Mouse (Mus musculus) CH12.LX (cell line): ENCODE data around the gene Lsm3. TPM values are rescaled to one million over a fixed set of nuclear protein-coding genes. Genes with fewer than 3 reads are reported as not detected.

Source experiments
- DNase-seq: peaks from one replicate; pipeline ENCODE4 v3.0.0-alpha.2; 2013; ENCODE audit errors: extremely low read depth
- H3K27ac ChIP-seq: 2 replicates; pipeline ENCODE4 v1.5.1; 2012; ENCODE audit warnings: low read depth, mild to moderate bottlenecking, control low read depth, moderate library complexity; ENCODE audit not compliant: insufficient read depth
- H3K27me3 ChIP-seq: replicated peaks from 2 replicates; pipeline ENCODE3; 2012; ENCODE audit warnings: inconsistent platforms
- H3K36me3 ChIP-seq, 2 experiments: replicated peaks in 1 of 2; 2 replicates each; pipeline versions ENCODE3 to v1.6.1; 2012; ENCODE audit warnings: inconsistent platforms in 1 of 2, low read length in 1 of 2, mild to moderate bottlenecking in 1 of 2, mixed read lengths in 1 of 2, moderate library complexity in 1 of 2; ENCODE audit not compliant: control insufficient read depth in 1 of 2, insufficient read depth in 1 of 2
- H3K4me1 ChIP-seq, 2 experiments: 2 replicates each; pipeline ENCODE4 v1.6.1; 2012; ENCODE audit warnings: inconsistent platforms in 1 of 2, moderate library complexity in 1 of 2; ENCODE audit not compliant: insufficient read depth in 2 of 2, control insufficient read depth in 1 of 2
- H3K4me2 ChIP-seq: 2 replicates; pipeline ENCODE4 v1.6.1; 2012; ENCODE audit warnings: low read depth, mild to moderate bottlenecking, control low read depth; ENCODE audit not compliant: poor library complexity, insufficient read depth, severe bottlenecking
- H3K4me3 ChIP-seq, 3 experiments: fragments of 150-350 bp in 1 of 3; sonication (generic) in 1 of 3; replicated peaks in 1 of 3; 2 replicates each; pipeline versions ENCODE3 to v1.5.1; 2011 to 2012; ENCODE audit warnings: low read depth in 2 of 3, low read length in 2 of 3, mild to moderate bottlenecking in 2 of 3, moderate library complexity in 2 of 3, control low read depth in 1 of 3, improper control_type of control experiment in 1 of 3, inconsistent platforms in 1 of 3, mixed read lengths in 1 of 3; ENCODE audit not compliant: poor library complexity in 1 of 3
- H3K79me2 ChIP-seq: replicated peaks from 2 replicates; pipeline ENCODE4 v1.6.1; 2012; ENCODE audit warnings: mild to moderate bottlenecking, moderate library complexity; ENCODE audit not compliant: control insufficient read depth, poor library complexity, insufficient read depth, severe bottlenecking; ENCODE audit errors: extremely low read depth
- H3K9ac ChIP-seq: 2 replicates; pipeline ENCODE4 v1.6.1; 2012; ENCODE audit warnings: low read depth, mild to moderate bottlenecking, control low read depth, moderate library complexity; ENCODE audit not compliant: insufficient read depth
- H3K9me3 ChIP-seq: replicated peaks from 2 replicates; pipeline ENCODE3; 2012; ENCODE audit warnings: low read length, inconsistent platforms, mixed read lengths
- CHD2 ChIP-seq: IDR thresholded peaks from 2 replicates; pipeline ENCODE4 v1.6.1; 2011; ENCODE audit warnings: low read length, improper control_type of control experiment
- CTCF ChIP-seq, 2 experiments: IDR thresholded peaks in 1 of 2; conservative IDR thresholded peaks in 1 of 2; 2 replicates each; pipeline ENCODE4 v1.5.1; 2011 to 2012; ENCODE audit warnings: low read depth in 2 of 2, low read length in 2 of 2, improper control_type of control experiment in 1 of 2, inconsistent platforms in 1 of 2, mild to moderate bottlenecking in 1 of 2, moderate library complexity in 1 of 2
- EP300 ChIP-seq: IDR thresholded peaks from 2 replicates; pipeline ENCODE4 v1.6.1; 2011; ENCODE audit warnings: low read length, improper control_type of control experiment
- HCFC1 ChIP-seq: IDR thresholded peaks from 2 replicates; pipeline ENCODE4 v1.6.1; 2012; ENCODE audit warnings: low read depth, mild to moderate bottlenecking, inconsistent platforms, low read length, improper control_type of control experiment
- IRF4 ChIP-seq: IDR thresholded peaks from 2 replicates; pipeline ENCODE4 v1.6.1; 2014; ENCODE audit warnings: low read depth, mild to moderate bottlenecking, inconsistent platforms, low read length, improper control_type of control experiment
- JUND ChIP-seq: conservative IDR thresholded peaks from 2 replicates; pipeline ENCODE4 v1.6.1; 2011; ENCODE audit warnings: low read depth, low read length, improper control_type of control experiment
- KAT2A ChIP-seq: IDR thresholded peaks from 2 replicates; pipeline ENCODE4 v1.6.1; 2012; ENCODE audit warnings: low read length, improper control_type of control experiment, inconsistent platforms; ENCODE audit not compliant: insufficient replicate concordance
- MAFK ChIP-seq: IDR thresholded peaks from 2 replicates; pipeline ENCODE4 v1.6.1; 2011; ENCODE audit warnings: low read length, improper control_type of control experiment; ENCODE audit not compliant: insufficient replicate concordance
- MAZ ChIP-seq: IDR thresholded peaks from 2 replicates; pipeline ENCODE4 v1.6.1; 2012; ENCODE audit warnings: low read depth, mild to moderate bottlenecking, inconsistent platforms, low read length, improper control_type of control experiment, moderate library complexity
- MXI1 ChIP-seq: IDR thresholded peaks from 2 replicates; pipeline ENCODE4 v1.6.1; 2011; ENCODE audit warnings: mild to moderate bottlenecking, low read depth, low read length, improper control_type of control experiment
- MYC ChIP-seq: IDR thresholded peaks from 2 replicates; pipeline ENCODE4 v1.6.1; 2011; ENCODE audit warnings: low read depth, mild to moderate bottlenecking, improper control_type of control experiment, low read length
- NELFE ChIP-seq: IDR thresholded peaks from 2 replicates; pipeline ENCODE4 v1.6.1; 2011; ENCODE audit warnings: low read depth, low read length, improper control_type of control experiment
- POLR2A ChIP-seq: IDR thresholded peaks from 2 replicates; pipeline ENCODE4 v1.6.1; 2011; ENCODE audit warnings: low read depth, mild to moderate bottlenecking, improper control_type of control experiment, low read length
- POLR2AphosphoS2 ChIP-seq: IDR thresholded peaks from 2 replicates; pipeline ENCODE4 v1.6.1; 2011; ENCODE audit warnings: low read depth, low read length, improper control_type of control experiment
- RAD21 ChIP-seq: IDR thresholded peaks from 2 replicates; pipeline ENCODE4 v1.6.1; 2011; ENCODE audit warnings: low read depth, mild to moderate bottlenecking, low read length, improper control_type of control experiment, moderate library complexity
- RCOR1 ChIP-seq: conservative IDR thresholded peaks from 2 replicates; pipeline ENCODE4 v1.6.1; 2012; ENCODE audit warnings: low read depth, mild to moderate bottlenecking, inconsistent platforms, low read length, improper control_type of control experiment
- SMC3 ChIP-seq: IDR thresholded peaks from 2 replicates; pipeline ENCODE4 v1.6.1; 2011; ENCODE audit warnings: low read depth, low read length, improper control_type of control experiment
- UBTF ChIP-seq: IDR thresholded peaks from 2 replicates; pipeline ENCODE4 v1.6.1; 2012; ENCODE audit warnings: low read depth, mild to moderate bottlenecking, inconsistent platforms, low read length, improper control_type of control experiment, moderate library complexity
- USF1 ChIP-seq: IDR thresholded peaks from 2 replicates; pipeline ENCODE4 v1.6.1; 2014; ENCODE audit warnings: low read depth, mild to moderate bottlenecking, inconsistent platforms, low read length, improper control_type of control experiment
- USF2 ChIP-seq: conservative IDR thresholded peaks from 2 replicates; pipeline ENCODE4 v1.6.1; 2011; ENCODE audit warnings: low read depth, low read length, improper control_type of control experiment
- ZC3H11A ChIP-seq: IDR thresholded peaks from 2 replicates; pipeline ENCODE4 v1.6.1; 2012; ENCODE audit warnings: low read depth, mild to moderate bottlenecking, inconsistent platforms, low read length, improper control_type of control experiment
- ZNF384 ChIP-seq: IDR thresholded peaks from 2 replicates; pipeline ENCODE4 v1.6.1; 2012; ENCODE audit warnings: low read depth, low read length, improper control_type of control experiment, inconsistent platforms
- dilution Hi-C: fragments of 300-500 bp; cut with MboI; formaldehyde crosslinking; loops from 2 replicates; pipeline ENCODE4 v1.14.3; 2020; ENCODE audit warnings: low sequenced_read_pairs; ENCODE audit not compliant: extremely low pct_unique_long_range_greater_than_20kb, extremely low pct_ligation_motif_present
- in situ Hi-C: fragments of 300-500 bp; cut with MboI; formaldehyde crosslinking; loops from 3 replicates; pipeline ENCODE4 v1.14.3; 2019; ENCODE audit warnings: low sequenced_read_pairs, low pct_ligation_motif_present, low pct_unique_long_range_greater_than_20kb, mixed read lengths
- polyA plus RNA-seq: library from polyadenylated mRNA; unstranded; fragments of >175 nt; gene quantifications from 2 replicates; pipeline ENCODE4 v1.2.1, GENCODE M21; 2012; ENCODE audit warnings: low read depth; ENCODE audit not compliant: insufficient read length
- total RNA-seq, 2 experiments: library from RNA; depleted of rRNA; stranded (reverse); fragments of 300-350 nt in 1 of 2; fragments of >200 nt in 1 of 2; gene quantifications; 2 replicates each; pipeline ENCODE4 v1.2.3; 2012 to 2014

Gene Lsm3
- total and polyA plus RNA-seq, 3 experiments = 148 to 526 (median 258) TPM

DNA sequence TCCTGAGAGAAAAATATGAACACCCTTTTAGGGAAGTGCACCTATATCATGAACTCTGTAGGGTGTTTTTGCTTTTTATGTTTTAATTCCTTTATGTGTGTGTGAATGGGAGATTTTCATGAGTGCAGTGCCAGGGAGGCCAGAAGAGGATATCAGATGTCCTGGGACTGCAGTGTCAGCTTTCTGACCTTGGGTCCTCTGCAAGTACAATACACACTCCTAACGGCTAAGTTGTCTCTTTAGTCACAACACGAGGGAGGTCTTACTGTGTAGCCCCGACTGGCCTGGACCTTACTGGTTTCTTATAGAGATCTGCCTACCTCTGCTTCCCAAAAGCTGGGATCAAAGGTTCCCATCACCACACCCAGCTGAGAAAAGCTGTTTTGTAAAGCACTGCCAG lies 37.0 kb downstream of the Lsm3 start:
- Histone ChIP-seq H3K27me3 (peaks cover 53% of the 10 kb centered on the region), H3K4me2 (no peak overlapping the region), H3K9me3 (peaks cover 5% of the 10 kb centered on the region), H3K4me3 (no peak overlapping the region), H3K27ac (no peak overlapping the region), H3K79me2 (no peaks in the 10 kb centered on the region), H3K36me3 (no peaks in the 10 kb centered on the region), H3K9ac (no peak overlapping the region), H3K4me1 (no peaks in the 10 kb centered on the region)
- dilution Hi-C loops (no loop called here), in situ Hi-C loops (no loop called here)
- no peak for TF ChIP-seq POLR2AphosphoS2
- TF ChIP-seq MAZ = no peak
- no peak for TF ChIP-seq POLR2A
- TF ChIP-seq HCFC1 = no peak
- no peak for TF ChIP-seq MXI1
- TF ChIP-seq USF2 = no peak
- no peak for TF ChIP-seq MAFK
- TF ChIP-seq MYC = no peak
- TF ChIP-seq KAT2A = no peak
- TF ChIP-seq ZNF384 = no peak
- no peak for TF ChIP-seq RAD21
- no peak for TF ChIP-seq UBTF
- no peak for TF ChIP-seq EP300
- no peak for TF ChIP-seq ZC3H11A
- TF ChIP-seq SMC3 = no peak
- TF ChIP-seq JUND = no peak
- TF ChIP-seq RCOR1 = no peak
- no peak for TF ChIP-seq IRF4
- no peak for TF ChIP-seq NELFE
- TF ChIP-seq USF1 = no peak
- DNase-seq = no peak

GRCm38 (mm10) chr6:91558565-91558964 lies 42.8 kb downstream of the Lsm3 start:
- peaks cover 5% of the 10 kb centered on the region for H3K9me3 ChIP-seq
- H3K4me1 ChIP-seq = no peaks in the 10 kb centered on the region
- H3K4me2 ChIP-seq = no peak overlapping the region
- in situ Hi-C loops (no loop called here), dilution Hi-C loops (no loop called here)
- no peaks in the 10 kb centered on the region for H3K36me3 ChIP-seq
- H3K79me2 ChIP-seq = no peaks in the 10 kb centered on the region
- no peak overlapping the region for H3K9ac ChIP-seq
- TF ChIP-seq CTCF (conservative IDR thresholded peaks at IDR 0.05 in 1 of 2, IDR thresholded peaks at IDR 0.05 in 1 of 2; ENCODE audit: low read depth in 2 of 2, low read length in 2 of 2) (no peak), KAT2A (no peak), NELFE (no peak), CHD2 (no peak), MAZ (no peak), HCFC1 (no peak), RAD21 (no peak)
- TF ChIP-seq, all 38 proteins: peak for 0
- DNase-seq = no peak
- Histone ChIP-seq H3K27me3 (peaks cover 16% of the 10 kb centered on the region), H3K4me3 (no peak overlapping the region), H3K27ac (no peak overlapping the region)
